Mouse (Mus musculus) layer of hippocampus, adult 9-10 months (tissue): ENCODE results near the gene Asap3.

Experiments used
- DNase-seq: peaks from one replicate; pipeline ENCODE4 v3.0.0; 2022; ENCODE audit warnings: low spot score

The Asap3 gene

DNA sequence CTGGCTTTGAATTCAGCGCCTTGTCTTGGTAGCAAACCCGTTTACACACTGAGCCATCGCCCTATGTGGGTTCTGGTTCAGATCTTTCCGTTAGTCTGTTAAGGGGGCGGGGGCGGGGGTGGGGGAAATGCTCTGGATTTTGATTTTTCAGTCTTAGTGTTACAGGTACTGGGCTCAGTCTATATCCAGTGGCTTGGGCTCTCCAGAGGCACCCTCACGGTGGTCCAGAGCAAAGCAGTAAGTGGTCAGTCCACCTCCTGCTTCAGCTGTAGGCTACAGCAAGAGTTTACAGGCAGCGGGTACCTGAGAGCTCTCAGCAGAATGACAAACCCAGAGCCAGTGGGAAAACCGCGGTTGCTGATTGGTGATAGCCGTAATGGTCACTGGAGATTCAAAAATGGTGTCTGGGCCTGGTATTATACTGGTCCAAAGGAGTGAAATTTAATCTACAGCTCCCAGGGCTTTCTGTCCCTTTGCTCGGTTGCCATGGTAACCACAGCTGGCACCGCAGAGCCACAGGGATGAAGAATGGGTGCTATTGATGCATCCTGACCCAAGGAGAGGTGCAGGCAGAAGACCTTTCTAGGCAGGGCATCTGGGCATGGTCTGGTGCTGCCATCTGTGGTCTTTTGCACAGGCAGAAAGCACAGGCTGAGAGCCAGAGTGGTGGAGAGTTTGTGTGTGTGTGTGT, 17.5 kb downstream of the Asap3 start:
- DNase-seq: peak; percentile 22

DNA sequence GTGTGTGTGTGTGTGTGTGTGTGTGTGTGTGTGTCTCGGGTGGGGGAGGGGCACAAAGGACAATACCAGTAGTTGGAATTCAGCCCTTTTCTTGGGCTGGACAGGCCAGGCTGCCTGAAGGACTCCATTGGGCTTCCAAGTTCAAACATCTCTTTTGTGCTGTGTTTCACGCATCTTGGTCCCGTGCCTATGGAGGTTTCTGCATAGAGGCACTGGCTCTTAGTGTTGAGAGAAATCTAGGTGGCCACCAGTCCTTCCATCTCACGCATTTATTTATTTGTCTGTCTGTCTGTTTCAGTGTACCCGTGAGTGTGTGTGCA, 18.0 kb downstream of the Asap3 start:
- DNase-seq: no peak

DNA sequence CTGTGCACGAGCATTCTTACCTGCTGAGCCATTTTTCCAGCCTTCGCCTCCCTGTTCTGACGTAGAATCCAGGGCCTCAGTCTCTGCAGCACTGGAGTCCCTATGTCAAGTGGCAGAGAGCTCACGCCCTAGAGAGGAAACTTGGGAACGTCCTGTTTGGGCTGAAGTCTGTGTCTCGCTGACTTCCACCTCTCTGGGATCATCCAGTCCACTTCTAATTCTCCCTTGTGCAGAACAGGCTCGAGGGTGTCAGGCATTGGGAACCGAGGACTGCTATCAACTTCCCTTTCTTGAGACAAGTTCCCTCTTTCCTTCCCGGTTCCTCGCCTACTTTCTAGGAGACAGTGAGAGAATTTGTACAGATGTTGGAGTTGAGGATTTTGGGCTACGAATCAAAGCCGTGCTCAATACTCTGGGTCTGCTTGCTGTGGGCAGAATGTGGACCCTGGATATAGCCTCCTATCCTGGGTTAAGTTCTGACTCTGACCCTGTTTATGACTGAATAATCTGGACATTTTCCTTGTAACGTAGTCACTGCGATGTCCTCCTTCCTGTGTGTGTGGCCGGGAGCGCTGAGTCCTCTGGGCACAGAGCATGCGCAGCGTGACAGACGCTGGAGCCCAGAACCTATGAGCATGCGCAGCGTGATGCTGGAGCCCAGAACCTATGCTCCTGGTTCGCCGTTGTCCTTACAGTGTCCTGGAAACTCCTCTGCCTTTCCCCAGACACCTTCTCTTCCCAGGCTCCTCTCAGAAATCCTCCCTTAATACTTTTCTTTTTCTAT, 18.7 kb downstream of the Asap3 start:
- DNase-seq: no peak

DNA sequence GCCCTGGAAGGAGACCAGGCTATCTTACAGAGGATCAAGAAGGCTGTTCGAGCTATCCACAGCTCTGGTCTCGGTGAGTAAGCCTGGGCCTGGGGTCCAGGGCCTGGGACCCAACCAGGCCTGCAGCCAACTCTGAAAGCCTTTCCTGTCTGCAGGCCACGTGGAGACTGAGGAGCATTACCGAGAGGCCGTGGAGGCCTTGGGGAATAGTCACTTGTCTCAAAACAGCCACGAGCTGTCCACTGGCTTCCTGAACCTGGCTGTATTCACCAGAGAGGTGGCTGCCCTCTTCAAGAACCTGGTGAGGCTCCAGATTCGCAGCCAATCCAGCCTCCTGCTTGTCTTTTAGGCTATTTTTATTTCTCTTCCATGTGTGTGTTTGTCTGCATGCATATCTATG, 21.2 kb downstream of the Asap3 start:
- no peak for DNase-seq

- no peak for DNase-seq
Observed at GRCm38 (mm10) chr4:136228640-136229039, 22.5 kb downstream of the Asap3 start.

DNA sequence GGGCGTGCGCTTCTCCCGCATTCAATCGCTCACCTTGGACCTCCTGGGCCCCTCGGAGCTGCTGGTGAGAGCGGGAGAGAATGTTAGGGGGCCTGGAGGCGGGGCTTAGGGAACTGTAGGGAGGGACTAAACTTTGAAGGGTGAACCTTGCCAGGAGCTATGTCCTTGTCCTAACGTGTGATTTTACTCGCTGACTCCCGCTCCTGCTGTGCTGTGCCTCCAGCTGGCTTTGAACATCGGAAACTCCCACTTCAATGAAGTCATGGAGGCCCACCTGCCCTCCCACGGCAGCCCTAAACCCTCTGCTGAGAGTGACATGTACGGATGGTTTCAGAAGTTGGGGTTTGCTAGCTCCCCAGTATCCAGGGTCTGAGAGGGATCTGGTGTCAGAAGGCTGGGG, 32.5 kb downstream of the Asap3 start:
- no peak for DNase-seq

GRCm38 (mm10) chr4:136239111-136239510, 32.9 kb downstream of the Asap3 start:
- no peak for DNase-seq

- peak; percentile 87 for DNase-seq
Observed at GRCm38 (mm10) chr4:136239622-136240021, 33.5 kb downstream of the Asap3 start.

GRCm38 (mm10) chr4:136240123-136240522, 34.0 kb downstream of the Asap3 start:
- no peak for DNase-seq

GRCm38 (mm10) chr4:136240955-136241354, 34.8 kb downstream of the Asap3 start:
- no peak for DNase-seq

DNA sequence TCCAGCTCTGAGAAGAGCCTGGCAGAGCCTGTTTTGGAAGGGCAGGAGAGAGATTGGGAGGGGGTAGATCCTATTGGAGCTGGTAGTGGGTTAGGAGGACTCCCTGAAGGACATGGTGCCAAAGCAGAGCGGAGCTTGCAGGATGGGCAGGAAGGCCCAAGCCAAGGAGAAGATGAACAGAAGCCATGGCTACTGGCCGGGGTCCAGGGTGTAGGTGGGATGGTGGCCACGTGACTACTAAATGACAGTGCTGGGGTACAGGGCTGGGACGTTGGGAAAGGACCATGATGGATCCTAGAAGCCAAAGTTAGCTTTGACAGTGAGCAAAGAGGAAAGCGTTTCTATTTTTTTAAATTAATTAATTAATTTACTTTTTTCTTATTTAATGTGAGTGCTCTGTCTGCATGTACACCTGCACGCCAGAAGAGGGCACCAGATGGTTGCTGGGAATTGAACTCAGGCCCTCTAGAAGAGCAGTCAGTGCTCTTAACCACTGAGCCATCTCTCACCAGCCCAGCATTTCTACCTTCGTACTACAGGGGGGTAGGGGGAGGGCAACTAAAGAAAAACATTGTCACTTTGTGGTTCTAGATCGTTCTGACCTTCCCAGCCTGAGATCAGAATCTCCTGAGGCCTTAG, 36.0 kb downstream of the Asap3 start:
- DNase-seq: no peak

GRCm38 (mm10) chr4:136242728-136243127, 36.6 kb downstream of the Asap3 start:
- no peak for DNase-seq

DNA sequence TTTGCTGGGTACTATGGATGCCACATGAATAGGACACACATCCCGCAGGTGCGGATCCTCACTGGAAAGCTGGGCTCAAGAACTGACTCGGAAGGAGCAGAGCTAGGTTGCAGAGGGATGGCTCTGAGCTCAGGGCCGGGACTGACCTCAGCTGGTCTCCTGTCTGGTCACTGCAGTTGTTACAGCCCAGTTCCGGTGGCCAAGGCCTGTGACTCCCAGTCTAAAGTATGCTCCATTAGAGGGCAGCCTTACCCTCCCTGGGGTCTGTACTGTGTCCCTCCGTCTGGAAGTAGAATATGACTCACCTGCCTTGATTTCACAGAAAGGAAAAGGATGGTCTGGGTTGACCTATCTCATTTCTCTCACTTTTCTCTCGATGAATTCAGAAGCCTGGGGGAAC, 38.0 kb downstream of the Asap3 start:
- no peak for DNase-seq

GRCm38 (mm10) chr4:136245681-136246080, 39.5 kb downstream of the Asap3 start:
- no peak for DNase-seq

DNA sequence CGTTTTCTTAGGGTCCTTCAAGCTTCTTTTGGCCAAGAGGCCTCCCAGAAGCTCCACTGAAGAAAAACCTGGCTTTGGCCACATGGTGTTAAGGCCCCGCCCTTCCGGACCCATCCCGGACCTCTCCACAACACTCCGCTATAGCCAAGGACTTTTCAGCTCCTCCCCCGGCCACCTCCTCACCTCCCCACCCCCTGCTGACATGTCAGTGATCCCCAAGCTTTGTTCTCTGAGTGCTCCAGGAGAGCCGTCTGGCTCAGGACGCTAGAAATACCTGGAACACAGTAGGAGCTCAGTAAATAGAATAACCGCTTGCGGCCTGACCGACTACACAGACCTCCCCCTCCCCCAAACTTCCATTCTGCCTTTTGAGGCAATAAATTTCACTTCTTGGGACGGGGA, 40.4 kb downstream of the Asap3 start:
- DNase-seq: no peak

- no peak for DNase-seq
Observed at GRCm38 (mm10) chr4:136247386-136247728, 41.2 kb downstream of the Asap3 start.

DNA sequence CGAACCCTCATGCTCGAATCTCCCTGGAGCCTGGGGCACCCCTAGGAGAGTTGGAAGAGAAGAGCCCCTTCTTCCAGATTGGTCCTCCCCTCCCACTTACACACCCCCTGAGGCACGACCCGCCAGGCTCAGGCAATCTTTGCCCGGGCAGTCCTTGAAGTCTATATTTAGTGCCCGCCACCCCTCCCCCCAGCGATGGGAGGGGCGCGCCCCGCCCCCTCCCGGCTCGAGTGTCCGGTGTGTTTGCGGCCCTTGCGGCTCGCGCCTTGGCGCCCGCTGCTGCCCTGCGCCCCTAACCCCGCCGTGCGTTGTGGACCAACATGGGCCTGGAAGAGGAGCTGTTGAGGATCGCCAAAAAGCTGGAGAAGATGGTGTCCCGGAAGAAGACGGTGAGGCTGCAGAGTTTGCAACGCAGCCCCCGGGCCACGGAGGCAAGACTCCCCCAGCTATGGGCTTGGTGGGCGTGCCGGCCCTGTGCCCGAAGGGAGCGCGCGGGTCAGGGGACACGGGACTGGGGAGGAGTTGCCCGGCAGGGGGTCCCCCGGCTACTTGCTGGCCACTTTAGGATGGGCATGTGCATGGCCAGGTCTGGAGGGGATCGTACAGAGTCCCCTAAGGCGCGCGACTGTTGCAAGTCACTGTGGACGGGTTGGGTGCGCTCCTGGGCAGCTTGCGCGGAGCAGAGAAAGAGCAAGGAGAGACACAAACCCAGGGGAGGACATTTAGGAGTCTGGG, 41.7 kb downstream of the Asap3 start, which contains the start of gene Tcea3:
Gene Tcea3 (plus strand): TSS at position 1 of the 735 bp plus-strand sequence.
- no peak for DNase-seq

GRCm38 (mm10) chr4:136248464-136249331, 42.5 kb downstream of the Asap3 start:
- DNase-seq: no peak

DNA sequence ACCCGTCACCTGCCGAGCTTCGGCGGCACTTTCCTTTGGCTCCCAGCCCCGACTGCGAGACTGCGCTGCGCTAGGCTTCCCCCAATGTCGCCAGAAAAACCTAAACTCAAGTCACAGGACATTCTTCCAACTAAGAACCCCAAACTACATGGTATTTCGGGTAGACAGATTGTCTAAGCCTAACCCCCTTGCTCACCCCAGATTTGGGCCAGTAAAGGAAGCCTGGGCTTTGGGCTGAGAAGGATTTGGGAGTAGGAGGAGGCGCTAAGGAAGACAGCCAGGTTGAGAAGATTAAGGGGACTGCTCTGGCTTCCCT, 43.1 kb downstream of the Asap3 start:
- no peak for DNase-seq

DNA sequence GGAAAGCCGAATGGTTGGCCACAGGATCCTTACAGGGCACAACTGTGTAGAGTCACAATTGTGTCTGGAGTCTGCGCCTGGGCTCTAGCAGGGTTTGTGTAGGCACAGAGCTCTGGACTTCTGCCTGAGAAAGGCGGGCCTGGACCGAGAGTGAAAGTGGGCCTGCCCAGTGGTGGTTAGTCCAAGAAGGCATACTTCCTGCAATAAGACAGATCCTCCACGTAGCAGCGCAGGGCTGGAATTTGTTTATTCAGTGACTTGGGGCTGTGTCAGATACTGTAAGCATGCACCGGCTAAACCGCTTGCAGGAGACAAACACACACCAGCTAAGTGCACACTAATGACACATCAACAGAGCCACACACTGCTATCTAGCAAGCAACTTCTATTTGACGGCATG, 43.6 kb downstream of the Asap3 start:
- no peak for DNase-seq

- DNase-seq: no peak
Observed at GRCm38 (mm10) chr4:136255919-136256318, 49.8 kb downstream of the Asap3 start.

DNA sequence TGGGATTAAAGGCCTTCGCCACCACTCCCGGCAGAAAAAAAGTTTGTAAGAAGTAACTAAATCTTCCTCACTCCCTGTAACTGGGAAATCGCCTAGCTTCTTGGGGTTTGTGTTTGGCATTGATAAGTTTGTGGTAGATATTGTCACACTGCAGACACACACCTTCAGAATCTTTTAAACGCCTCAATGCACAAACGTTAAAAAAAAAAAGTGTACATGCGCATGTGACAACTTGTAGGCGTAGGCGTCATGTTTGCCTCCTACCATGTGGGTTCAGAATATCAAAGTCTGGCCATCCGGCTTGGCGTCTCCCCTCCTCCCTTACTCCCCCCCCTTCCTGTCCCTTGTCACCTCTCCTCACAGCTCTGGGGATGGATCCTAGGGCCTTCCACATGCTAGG, 50.5 kb downstream of the Asap3 start:
- DNase-seq: no peak
